Mouse (Mus musculus) kidney, adult 2 months (tissue): Measurements from ENCODE around the gene Phka1.

Source experiments
- CTCF ChIP-seq: fragments of 200-500 bp; conservative IDR thresholded peaks from 2 replicates; pipeline ENCODE4 v1.5.1; 2011; ENCODE audit warnings: low read depth, mild to moderate bottlenecking, control low read depth, low read length, moderate library complexity, mixed read lengths; ENCODE audit not compliant: insufficient read depth, insufficient read length
- POLR2A ChIP-seq: fragments of 200-500 bp; IDR thresholded peaks from one replicate; pipeline ENCODE4 v1.6.1; 2011; ENCODE audit warnings: low read depth, low read length, control low read depth

GRCm38 (mm10) chrX:102478965-102479364 is 165.1 kb downstream of the Phka1 start:
- TF ChIP-seq POLR2A (no peak), CTCF (no peak)
